Comparison of ENCODE assay signal across 7 mouse cellular contexts in the genomic region with DNA sequence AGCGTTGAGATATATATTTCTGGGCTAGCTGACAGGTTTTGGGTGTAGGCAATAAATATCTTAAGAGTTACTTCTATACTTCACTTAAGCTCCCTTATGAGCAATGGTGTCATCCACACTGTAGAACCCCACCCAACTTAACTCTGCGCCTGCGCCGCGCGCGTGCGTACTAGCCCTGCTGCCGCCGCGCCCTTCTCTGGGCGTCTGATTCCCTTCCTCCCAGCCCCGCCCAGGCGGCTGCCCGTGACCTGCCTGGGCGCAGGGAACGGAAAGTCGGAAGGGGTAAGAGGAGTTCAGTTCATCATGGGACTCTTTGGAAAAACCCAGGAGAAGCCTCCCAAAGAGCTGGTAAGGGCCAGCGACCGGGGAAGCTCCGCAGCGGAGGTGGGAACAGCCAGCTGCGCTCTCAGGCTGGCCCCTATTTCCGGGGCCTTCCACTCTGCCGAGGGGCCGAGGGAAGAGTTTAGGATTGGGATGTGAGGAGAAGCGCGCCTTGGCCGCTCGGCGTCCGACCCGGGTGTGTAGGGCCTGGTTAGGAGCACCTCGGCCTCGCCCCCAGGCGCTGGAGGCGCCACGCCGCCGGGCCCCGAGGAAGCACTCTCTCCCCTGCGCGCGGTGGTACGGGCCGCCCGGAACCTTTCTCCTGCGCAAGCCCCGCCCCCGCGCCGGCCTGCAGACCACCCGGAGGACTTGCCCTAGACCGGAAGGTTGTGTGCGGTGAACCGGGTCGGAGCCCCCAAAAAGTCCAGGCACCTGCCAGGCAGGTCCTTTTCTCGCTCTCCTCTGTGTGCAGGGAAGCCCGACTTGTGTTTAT. TPM values are rescaled to one million over a fixed set of nuclear protein-coding genes. Genes with fewer than 3 reads are reported as not detected.
DNase-seq lines count a peak whose midpoint lies in the region; ATAC-seq lines count a peak whose summit lies in the region.

Gene Chmp3, plus strand, starts transcription at position 112 of the 814 bp plus-strand sequence.

- intact Hi-C loops in left cerebral cortex, postnatal 36 days (cut with DNase I) = loop anchor here (5.0 kb wide), 2 partner anchors 52 to 102 kb away; partner anchors contain the start of genes Rmnd5a and Rnf103

- peak within 1 kb of the TSS; percentile 93 for H3K27ac ChIP-seq in intestine, embryonic 16.5 days (ENCODE audit: low read length)
- H3K27ac ChIP-seq in midbrain, embryonic 11.5 days (ENCODE audit: low read depth, low read length) = peak within 1 kb of the TSS; percentile 97

- no peaks in the 10 kb centered on the region for H3K36me3 ChIP-seq in intestine, embryonic 16.5 days (ENCODE audit: control insufficient read depth, insufficient read depth, low read length)
- H3K36me3 ChIP-seq in midbrain, embryonic 11.5 days (ENCODE audit: control insufficient read depth, insufficient read depth, low read length) = no peaks in the 10 kb centered on the region

- H3K4me2 ChIP-seq in intestine, embryonic 16.5 days (ENCODE audit: low read depth, low read length) = peak within 1 kb of the TSS; percentile 57
- H3K4me2 ChIP-seq in midbrain, embryonic 11.5 days = peak within 1 kb of the TSS; percentile 59

- ATAC-seq in intestine, embryonic 16.5 days = peak; percentile 99
- ATAC-seq in midbrain, embryonic 11.5 days (ENCODE audit: low FRiP score) = peak; percentile 98

- H3K4me3 ChIP-seq in intestine, embryonic 16.5 days (ENCODE audit: low read length) = peak within 1 kb of the TSS; percentile 82
- H3K4me3 ChIP-seq in midbrain, embryonic 11.5 days (ENCODE audit: low read depth, low read length) = peak within 1 kb of the TSS; percentile 77

- WGBS in intestine, embryonic 16.5 days = under 1% methylated on average over 58 of the region's 59 CpGs
- under 1% methylated on average over 58 of the region's 59 CpGs for WGBS in midbrain, embryonic 11.5 days

- H3K9ac ChIP-seq in intestine, embryonic 16.5 days (ENCODE audit: low read depth, low read length) = peak within 1 kb of the TSS; percentile 87
- peak within 1 kb of the TSS; percentile 99 for H3K9ac ChIP-seq in midbrain, embryonic 11.5 days (ENCODE audit: low read length)

- no peaks in the 10 kb centered on the region for H3K27me3 ChIP-seq in intestine, embryonic 16.5 days (replicated peaks; ENCODE audit: control insufficient read depth, insufficient read depth, low read length)
- H3K27me3 ChIP-seq in midbrain, embryonic 11.5 days (ENCODE audit: control insufficient read depth, insufficient read depth, low read length) = no peaks in the 10 kb centered on the region

- peak; percentile 98 for DNase-seq in adrenal gland, adult 2 months
- peak; percentile 89 for DNase-seq in embryo, embryonic 11.5 days (ENCODE audit: low read depth, low spot score)
- DNase-seq in gastrocnemius, postnatal 4 days (ENCODE audit: low spot score in 2 of 2) = peak; percentile 95 to 96
- peak; percentile 97 for DNase-seq in left cerebral cortex, postnatal 36 days (ENCODE audit: low spot score in 2 of 2)
- peak; percentile 100 for DNase-seq in midbrain, embryonic 11.5 days (ENCODE audit: low spot score, missing footprints)
- DNase-seq in skeletal muscle tissue, adult 2 months (ENCODE audit: low read depth, low spot score) = peak; percentile 92

- H3K4me1 ChIP-seq in intestine, embryonic 16.5 days (ENCODE audit: control insufficient read depth, insufficient read depth, low read length) = 0 out of 2 replicates have a peak, but pooled peaks cover 2% of the 10 kb centered on the region
- H3K4me1 ChIP-seq in midbrain, embryonic 11.5 days (ENCODE audit: control insufficient read depth, insufficient read depth, low read length) = peaks cover 4% of the 10 kb centered on the region; the same call in 1 of the 2 replicates

- H3K9me3 ChIP-seq in intestine, embryonic 16.5 days (ENCODE audit: control insufficient read depth, low read length) = no peaks in the 10 kb centered on the region
- H3K9me3 ChIP-seq in midbrain, embryonic 11.5 days (ENCODE audit: control insufficient read depth, low read length) = no peaks in the 10 kb centered on the region

RNA-seq across cellular contexts. Expression of gene Chmp3, which starts in this region (rescaled TPM):
- total RNA-seq in adrenal gland, adult 2 months (2021) = 100 to 1,000 TPM; 141 to 143 TPM
- 16.6 and 21.7 TPM in 2 replicates for polyA plus RNA-seq in adrenal gland, adult 2 months (2012; rRNA removed)
- 10 to 100 TPM; 53.4 to 61.3 TPM for total RNA-seq in gastrocnemius, postnatal 4 days (2021)
- polyA plus RNA-seq in intestine, embryonic 16.5 days (2015; fragmentation: Nextera tagmentation; extraction: Ambion mirVana) = 78.8 and 83.3 TPM in 2 replicates
- total RNA-seq in left cerebral cortex, postnatal 36 days (2021) = 100 to 1,000 TPM; 105 to 109 TPM
- polyA plus RNA-seq in midbrain, embryonic 11.5 days (2014; fragmentation: Nextera tagmentation; extraction: Ambion mirVana) = 48.2 and 54.9 TPM in 2 replicates

Comparison
In these comparisons a context has a peak if more than half of its experiments do, and no peak if none do; other contexts are left out.
1. Peak in every context shown above with its lines: DNase-seq, ATAC-seq, H3K4me3 ChIP-seq and H3K27ac ChIP-seq.